Mouse (Mus musculus): ENCODE measurements around the gene Fam222b.

The Fam222b gene

GRCm38 (mm10) chr11:78136132-78136531 lies 41.7 kb downstream of the Fam222b start:
- DNase-seq (ENCODE audit: low spot score) = no peak

DNA sequence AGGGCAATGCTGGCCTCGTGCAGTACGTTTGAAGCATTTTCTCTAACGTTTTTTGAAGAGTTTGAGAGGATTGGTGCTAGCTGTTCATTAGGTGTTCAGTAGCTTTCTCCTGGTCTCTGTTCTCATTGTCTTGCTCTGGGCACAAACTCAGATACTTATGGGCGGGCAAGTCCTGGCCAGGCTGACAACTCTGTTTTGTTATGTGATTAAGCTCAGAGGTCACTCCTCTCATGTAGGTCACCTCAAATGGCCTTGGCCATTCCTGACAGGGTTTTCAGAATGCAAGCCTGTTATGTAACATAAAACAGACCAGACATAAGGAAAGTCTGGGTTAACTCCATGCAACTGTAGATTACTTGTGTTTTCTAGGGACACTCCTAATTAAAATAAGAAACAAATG lies 43.1 kb downstream of the Fam222b start:
- DNase-seq (ENCODE audit: low spot score) = no peak

GRCm38 (mm10) chr11:78138023-78138422 lies 43.6 kb downstream of the Fam222b start:
- no peak for DNase-seq (ENCODE audit: low spot score)

- DNase-seq (ENCODE audit: low spot score) = no peak
Measured at GRCm38 (mm10) chr11:78140665-78141064, 46.2 kb downstream of the Fam222b start.

DNA sequence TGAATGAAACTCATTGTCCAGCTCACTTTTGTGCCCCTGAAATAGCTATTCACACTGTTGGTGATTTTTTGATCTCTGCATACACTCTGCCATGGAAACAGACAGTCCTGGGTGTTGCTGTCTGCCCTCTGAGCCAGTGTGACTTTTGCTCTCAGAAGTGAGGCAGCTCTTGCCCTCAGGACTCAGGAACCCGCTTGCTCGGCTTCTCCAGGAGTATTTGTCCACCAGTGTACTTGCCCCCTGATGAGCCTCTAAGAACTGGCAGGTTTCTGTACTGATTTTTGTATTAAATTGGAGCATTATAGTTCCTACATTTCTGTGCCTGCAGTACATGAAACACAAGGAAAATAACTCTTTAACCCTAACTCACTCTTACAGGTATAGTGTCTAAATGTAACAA lies 49.1 kb downstream of the Fam222b start:
- no peak for DNase-seq (ENCODE audit: low spot score)

GRCm38 (mm10) chr11:78146168-78146567 lies 51.7 kb downstream of the Fam222b start:
- DNase-seq (ENCODE audit: low spot score) = no peak

GRCm38 (mm10) chr11:78146707-78147543 lies 52.5 kb downstream of the Fam222b start:
- no peak for DNase-seq (ENCODE audit: low spot score)

GRCm38 (mm10) chr11:78151161-78151560 lies 56.7 kb downstream of the Fam222b start:
- DNase-seq (ENCODE audit: low spot score) = peak; percentile 54

- peak; percentile 75 for DNase-seq (ENCODE audit: low spot score)
Measured at GRCm38 (mm10) chr11:78152299-78153231, 58.1 kb downstream of the Fam222b start.

DNA sequence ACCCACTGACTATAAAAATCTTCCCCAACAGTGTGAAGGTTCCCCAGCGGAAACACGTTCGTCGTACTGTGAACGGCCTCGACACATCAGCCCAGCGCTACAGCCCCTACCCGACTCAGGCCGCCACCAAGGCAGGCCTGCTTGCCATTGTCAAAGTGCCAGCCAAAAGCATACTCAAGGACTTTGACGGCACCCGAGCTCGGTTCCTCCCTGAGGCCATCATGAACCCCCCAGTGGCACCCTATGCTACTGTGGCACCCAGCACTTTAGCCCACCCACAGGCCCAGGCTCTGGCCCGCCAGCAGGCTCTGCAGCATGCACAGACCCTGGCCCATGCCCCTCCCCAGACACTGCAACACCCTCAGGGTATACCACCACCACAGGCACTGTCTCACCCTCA lies 59.3 kb downstream of the Fam222b start:
- peak; percentile 45 for DNase-seq (ENCODE audit: low spot score)

DNA sequence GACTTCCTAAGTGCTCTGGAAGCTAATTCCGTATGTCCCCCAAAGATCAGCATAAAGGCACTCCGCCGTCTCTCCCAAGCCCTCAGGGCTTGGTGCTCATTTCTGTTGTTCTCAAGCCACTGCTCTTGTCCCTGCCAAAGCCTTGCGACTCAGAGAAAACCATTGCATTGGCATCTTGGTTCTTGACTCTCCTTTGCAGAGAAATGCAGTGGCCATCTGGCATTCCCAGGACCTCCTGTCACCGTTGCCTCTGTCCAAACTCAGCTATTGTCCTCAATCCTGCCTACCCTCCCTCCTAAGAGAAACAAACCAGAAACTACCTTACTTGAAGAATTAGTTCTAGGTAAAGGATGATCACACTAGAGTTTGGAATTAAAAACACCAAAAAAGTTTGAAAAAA lies 61.2 kb downstream of the Fam222b start:
- DNase-seq (ENCODE audit: low spot score) = peak; percentile 34

DNA sequence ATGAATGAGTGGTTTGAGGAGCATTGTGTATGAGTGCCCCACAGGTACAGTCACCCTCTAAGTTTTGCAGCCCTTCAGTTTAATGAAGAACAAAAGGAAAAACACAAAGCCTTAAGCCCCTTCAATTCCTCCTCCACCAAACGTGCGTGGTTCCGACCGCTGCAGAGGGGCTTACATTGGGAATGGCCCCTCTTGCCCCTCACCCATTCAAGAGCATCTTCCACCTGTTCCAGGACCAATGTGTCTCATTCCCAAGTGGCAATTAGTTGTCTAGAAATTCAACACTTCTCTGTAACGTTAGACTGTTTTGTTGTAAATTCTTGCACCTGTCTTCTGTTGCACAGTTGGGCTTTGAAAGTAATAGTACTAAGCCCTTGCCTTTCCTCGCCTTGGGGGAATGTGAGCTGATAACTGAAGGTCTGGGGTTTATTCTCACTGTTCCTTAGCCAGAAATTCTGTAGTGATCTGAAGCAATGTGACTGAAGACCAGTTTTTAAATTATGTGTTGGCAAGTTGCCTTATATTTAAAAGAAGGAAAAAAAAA lies 61.8 kb downstream of the Fam222b start:
- peak; percentile 30 for DNase-seq (ENCODE audit: low spot score)

GRCm38 (mm10) chr11:78159096-78159495 lies 64.6 kb downstream of the Fam222b start:
- peak; percentile 79 for DNase-seq (ENCODE audit: low spot score)

- peak; percentile 46 for DNase-seq (ENCODE audit: low spot score)
Measured at GRCm38 (mm10) chr11:78159557-78159956, 65.1 kb downstream of the Fam222b start.

- DNase-seq (ENCODE audit: low spot score) = no peak
Measured at GRCm38 (mm10) chr11:78160171-78160570, 65.7 kb downstream of the Fam222b start.

DNA sequence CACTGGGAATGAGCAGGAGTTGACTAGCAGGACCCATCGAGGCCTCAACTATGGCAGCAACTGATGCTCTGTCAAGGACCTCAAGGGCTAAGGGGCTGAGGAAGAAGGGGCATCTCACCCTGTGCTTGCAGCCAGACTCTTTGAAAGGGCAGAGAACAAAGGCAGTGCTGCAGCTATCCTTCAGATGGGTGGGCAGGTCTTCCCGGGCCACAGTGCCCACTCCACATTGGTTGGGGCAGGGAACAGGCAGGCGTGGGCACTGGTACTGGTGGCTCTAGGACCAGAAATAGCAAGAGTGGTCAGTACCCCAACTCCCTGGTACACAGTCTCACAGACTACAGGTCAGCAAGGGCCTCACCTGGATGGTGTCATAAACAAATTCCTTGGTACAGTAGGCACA lies 66.2 kb downstream of the Fam222b start:
- DNase-seq (ENCODE audit: low spot score) = no peak

DNA sequence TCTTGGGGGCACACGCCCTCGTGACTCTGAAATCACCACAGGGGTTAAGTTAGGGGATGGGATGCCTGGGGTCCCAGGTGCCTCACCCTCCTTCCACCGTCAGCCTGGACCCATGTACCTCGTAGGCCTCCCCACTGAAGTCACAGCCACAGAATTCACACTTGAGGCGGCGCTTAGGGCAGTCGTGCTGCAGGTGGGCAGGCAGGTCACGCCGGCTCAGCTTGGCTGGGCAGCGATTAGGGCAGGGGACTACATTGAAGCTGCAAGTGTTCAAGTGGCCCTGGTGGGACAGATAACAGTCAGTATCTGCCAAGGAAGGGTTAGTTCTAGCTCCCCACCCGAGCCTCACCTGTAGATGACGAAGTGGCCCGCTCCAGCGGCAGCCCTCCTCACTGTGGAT lies 66.7 kb downstream of the Fam222b start:
- no peak for DNase-seq (ENCODE audit: low spot score)

GRCm38 (mm10) chr11:78161968-78162367 lies 67.5 kb downstream of the Fam222b start:
- no peak for DNase-seq (ENCODE audit: low spot score)

DNA sequence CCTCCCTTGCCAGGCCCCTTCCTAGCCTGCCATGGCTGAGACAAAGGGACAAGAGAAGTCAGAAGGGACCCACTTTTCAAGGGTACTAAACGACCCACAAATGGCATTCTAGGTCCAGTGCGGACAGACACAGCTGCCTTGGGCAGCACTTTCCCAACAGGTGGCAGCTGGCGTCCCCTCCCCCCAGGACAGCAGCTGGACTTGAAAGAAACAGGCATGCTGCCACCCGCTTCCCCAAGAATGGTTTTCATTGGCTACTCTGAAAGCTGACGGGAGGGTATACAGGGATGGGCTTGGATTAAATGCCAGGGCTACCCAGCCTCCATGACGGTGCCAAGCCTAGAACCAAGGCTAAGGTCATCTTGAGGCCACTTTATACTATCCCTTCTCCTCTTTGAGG lies 68.0 kb downstream of the Fam222b start:
- no peak for DNase-seq (ENCODE audit: low spot score)

DNA sequence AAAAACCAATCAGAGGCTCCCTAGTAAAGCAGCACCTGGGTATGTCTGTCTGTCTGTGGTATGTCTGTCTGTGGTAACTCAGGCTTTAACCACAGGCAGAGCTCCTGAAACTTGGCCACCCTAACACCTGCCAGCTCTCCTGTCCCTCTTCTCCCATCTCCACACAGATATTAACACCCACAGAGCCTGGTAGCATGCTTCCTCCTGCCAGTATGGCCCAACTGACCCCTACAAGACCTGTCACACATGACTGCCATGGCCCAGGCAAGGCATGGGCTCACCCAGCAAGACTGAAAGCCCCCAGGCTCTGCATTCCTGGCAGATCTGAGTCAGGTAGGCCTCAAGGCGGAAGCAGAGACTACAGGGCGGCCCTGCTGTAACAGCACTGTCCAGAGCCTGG lies 68.6 kb downstream of the Fam222b start:
- DNase-seq (ENCODE audit: low spot score) = no peak

GRCm38 (mm10) chr11:78163681-78164603 lies 69.5 kb downstream of the Fam222b start:
- peak; percentile 81 for DNase-seq (ENCODE audit: low spot score)

DNA sequence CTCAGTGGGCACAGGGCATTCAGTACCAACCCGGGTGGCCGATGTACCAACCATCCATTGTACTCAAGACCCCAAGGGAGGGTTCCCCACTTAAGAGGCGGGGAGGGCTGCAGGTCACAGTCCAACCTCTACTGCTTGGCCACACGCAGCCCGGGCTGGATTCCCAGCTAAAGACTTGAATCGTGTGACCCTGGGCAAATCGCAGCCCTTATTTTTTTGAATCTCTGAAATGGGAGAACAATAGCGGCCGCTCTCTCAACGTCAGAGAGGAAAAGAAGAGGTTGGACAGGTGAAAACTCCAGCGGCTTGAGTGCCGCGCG lies 70.1 kb downstream of the Fam222b start:
- no peak for DNase-seq (ENCODE audit: low spot score)

All from testis, postnatal 10 days (tissue).